Mouse (Mus musculus) layer of hippocampus, adult 8-10 months (tissue): Measurements from ENCODE around the gene Scn7a. TPM values are rescaled to one million over a fixed set of nuclear protein-coding genes. Genes with fewer than 3 reads are reported as not detected.

ENCODE experiments used
- total RNA-seq, 4 experiments: library from RNA; stranded (reverse); gene quantifications; 2 replicates each; pipeline ENCODE4 v1.2.4; 2022

The Scn7a gene
- total RNA-seq, 4 experiments from 2014 or later = 1.5 to 2.1 (median 1.8) TPM

Other genes starting within 250 kb of the Scn7a start
- gene Scn9a, start 150.0 kb downstream of the Scn7a start, total RNA-seq = 1 to 10 TPM; 3.7 to 4.6 (median 4.0) TPM